Mouse (Mus musculus): Measurements from ENCODE around the gene Stat5b. TPM values are rescaled to one million over a fixed set of nuclear protein-coding genes. Genes with fewer than 3 reads are reported as not detected.

Gene Stat5b
- total and polyA plus RNA-seq, 2 experiments from 2014 or later: 23.3 to 48.2 TPM

- H3K36me3 ChIP-seq (replicated peaks; ENCODE audit: control insufficient read depth, insufficient read depth, low read length): no peaks in the 10 kb centered on the region
- no peaks in the 10 kb centered on the region for H3K27me3 ChIP-seq (ENCODE audit: control insufficient read depth, insufficient read depth, low read length)
- H3K4me3 ChIP-seq (ENCODE audit: low read depth, low read length): no peak overlapping the region
- WGBS: 53% methylated on average over 8 of the region's 8 CpGs
- peaks cover 11% of the 10 kb centered on the region; the same call in 1 of the 2 replicates for H3K4me1 ChIP-seq (ENCODE audit: control insufficient read depth, insufficient read depth)
- no peak overlapping the region for H3K4me2 ChIP-seq (ENCODE audit: low read depth, low read length)
- ATAC-seq (ENCODE audit: insufficient read depth, low read depth): no peak
- no peak for DNase-seq (ENCODE audit: low spot score)
- H3K9me3 ChIP-seq (replicated peaks; ENCODE audit: control insufficient read depth, low read length): no peaks in the 10 kb centered on the region
- peak overlapping the region; percentile 51 for H3K27ac ChIP-seq (ENCODE audit: low read depth)
- TF ChIP-seq EP300 (IDR thresholded peaks at IDR 0.05; ENCODE audit: low read depth) (no peak), CTCF (IDR thresholded peaks at IDR 0.05; ENCODE audit: low read depth) (no peak)
- no peak overlapping the region for H3K9ac ChIP-seq (replicated peaks; ENCODE audit: low read depth, low read length)
Observed at GRCm38 (mm10) chr11:100839523-100839922, 11.0 kb downstream of the Stat5b start.

GRCm38 (mm10) chr11:100838894-100839293, 11.6 kb downstream of the Stat5b start:
- no peak overlapping the region for H3K9ac ChIP-seq (replicated peaks; ENCODE audit: low read depth, low read length)
- no peak for ATAC-seq (ENCODE audit: insufficient read depth, low read depth)
- no peaks in the 10 kb centered on the region for H3K9me3 ChIP-seq (replicated peaks; ENCODE audit: control insufficient read depth, low read length)
- H3K36me3 ChIP-seq (replicated peaks; ENCODE audit: control insufficient read depth, insufficient read depth, low read length): no peaks in the 10 kb centered on the region
- no peak overlapping the region for H3K4me2 ChIP-seq (ENCODE audit: low read depth, low read length)
- 89% methylated on average over 9 of the region's 9 CpGs for WGBS
- TF ChIP-seq EP300 (IDR thresholded peaks at IDR 0.05; ENCODE audit: low read depth) (no peak), CTCF (IDR thresholded peaks at IDR 0.05; ENCODE audit: low read depth) (no peak)
- peaks cover 7% of the 10 kb centered on the region; the same call in 1 of the 2 replicates for H3K4me1 ChIP-seq (ENCODE audit: control insufficient read depth, insufficient read depth)
- no peaks in the 10 kb centered on the region for H3K27me3 ChIP-seq (ENCODE audit: control insufficient read depth, insufficient read depth, low read length)
- DNase-seq (ENCODE audit: low spot score): no peak
- no peak overlapping the region for H3K4me3 ChIP-seq (ENCODE audit: low read depth, low read length)
- H3K27ac ChIP-seq (ENCODE audit: low read depth): no peak overlapping the region

- Histone ChIP-seq H3K4me2 (ENCODE audit: low read depth, low read length) (no peak overlapping the region), H3K36me3 (replicated peaks; ENCODE audit: control insufficient read depth, insufficient read depth, low read length) (no peaks in the 10 kb centered on the region), H3K27ac (ENCODE audit: low read depth) (no peak overlapping the region), H3K9me3 (replicated peaks; ENCODE audit: control insufficient read depth, low read length) (no peaks in the 10 kb centered on the region), H3K9ac (replicated peaks; ENCODE audit: low read depth, low read length) (no peak overlapping the region), H3K4me3 (ENCODE audit: low read depth, low read length) (no peak overlapping the region), H3K4me1 (ENCODE audit: control insufficient read depth, insufficient read depth) (peaks cover 13% of the 10 kb centered on the region; the same call in 1 of the 2 replicates), H3K27me3 (ENCODE audit: control insufficient read depth, insufficient read depth, low read length) (no peaks in the 10 kb centered on the region)
- no peak for ATAC-seq (ENCODE audit: insufficient read depth, low read depth)
- DNase-seq (ENCODE audit: low spot score): no peak
- WGBS: 85% methylated on average over 9 of the region's 9 CpGs
- TF ChIP-seq CTCF (IDR thresholded peaks at IDR 0.05; ENCODE audit: low read depth) (peak; percentile 32; the same call in 1 of the 2 replicates), EP300 (IDR thresholded peaks at IDR 0.05; ENCODE audit: low read depth) (no peak)
Observed at GRCm38 (mm10) chr11:100836923-100837702, 13.4 kb downstream of the Stat5b start.

- TF ChIP-seq EP300 (IDR thresholded peaks at IDR 0.05; ENCODE audit: low read depth): no peak
- TF ChIP-seq CTCF (IDR thresholded peaks at IDR 0.05; ENCODE audit: low read depth): peak; percentile 41
- no peak overlapping the region for H3K27ac ChIP-seq (ENCODE audit: low read depth)
- DNase-seq (ENCODE audit: low spot score) (no peak), ATAC-seq (ENCODE audit: insufficient read depth, low read depth) (no peak)
- no peak overlapping the region for H3K4me3 ChIP-seq (ENCODE audit: low read depth, low read length)
- H3K9me3 ChIP-seq (replicated peaks; ENCODE audit: control insufficient read depth, low read length): no peaks in the 10 kb centered on the region
- H3K27me3 ChIP-seq (ENCODE audit: control insufficient read depth, insufficient read depth, low read length): no peaks in the 10 kb centered on the region
- no peak overlapping the region for H3K9ac ChIP-seq (replicated peaks; ENCODE audit: low read depth, low read length)
- no peaks in the 10 kb centered on the region for H3K36me3 ChIP-seq (replicated peaks; ENCODE audit: control insufficient read depth, insufficient read depth, low read length)
- H3K4me1 ChIP-seq (ENCODE audit: control insufficient read depth, insufficient read depth): peaks cover 27% of the 10 kb centered on the region
- no peak overlapping the region for H3K4me2 ChIP-seq (ENCODE audit: low read depth, low read length)
- WGBS: 69% methylated on average over 7 of the region's 7 CpGs
Observed at GRCm38 (mm10) chr11:100833466-100833865, 17.1 kb downstream of the Stat5b start.

- H3K4me1 ChIP-seq (ENCODE audit: control insufficient read depth, insufficient read depth): peaks cover 34% of the 10 kb centered on the region
- ATAC-seq (ENCODE audit: insufficient read depth, low read depth): no peak
Observed at GRCm38 (mm10) chr11:100831396-100831795, 19.1 kb downstream of the Stat5b start.

More at GRCm38 (mm10) chr11:100831396-100831795, 19.1 kb downstream of the Stat5b start:
- TF ChIP-seq CTCF (IDR thresholded peaks at IDR 0.05; ENCODE audit: low read depth) (no peak), EP300 (IDR thresholded peaks at IDR 0.05; ENCODE audit: low read depth) (no peak)
- no peak for DNase-seq (ENCODE audit: low spot score)
- Histone ChIP-seq H3K27me3 (ENCODE audit: control insufficient read depth, insufficient read depth, low read length) (no peaks in the 10 kb centered on the region), H3K4me3 (ENCODE audit: low read depth, low read length) (no peak overlapping the region), H3K9ac (replicated peaks; ENCODE audit: low read depth, low read length) (no peak overlapping the region), H3K36me3 (replicated peaks; ENCODE audit: control insufficient read depth, insufficient read depth, low read length) (no peaks in the 10 kb centered on the region), H3K4me2 (ENCODE audit: low read depth, low read length) (no peak overlapping the region), H3K9me3 (replicated peaks; ENCODE audit: control insufficient read depth, low read length) (no peaks in the 10 kb centered on the region), H3K27ac (ENCODE audit: low read depth) (no peak overlapping the region)
- 55% methylated on average over 10 of the region's 10 CpGs for WGBS
